ENCODE assay signal across 15 mouse cellular contexts in the genomic region with DNA sequence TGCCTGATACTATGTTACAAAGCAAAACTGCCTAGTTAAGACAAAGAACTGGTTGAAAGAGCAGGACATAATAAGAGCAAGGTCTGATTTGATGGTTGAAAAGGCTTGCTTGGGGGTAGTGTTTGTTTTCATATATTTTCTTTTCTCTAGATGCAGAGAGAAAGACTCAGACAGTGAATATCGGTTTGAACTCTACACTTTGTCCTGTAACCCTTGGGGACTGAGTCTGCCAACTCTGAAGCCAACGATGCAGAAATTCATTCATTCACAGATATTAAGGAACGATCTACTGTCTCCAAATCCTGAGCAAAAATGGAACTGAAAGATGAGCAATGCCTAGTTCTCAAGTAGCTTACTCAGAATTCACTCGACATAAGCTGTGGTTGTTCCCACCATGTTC. TPM values are rescaled to one million over a fixed set of nuclear protein-coding genes. Genes with fewer than 3 reads are reported as not detected.
A peak's percentile ranks its signal among the peaks of the same experiment; 100 is the strongest.
DNase-seq lines count a peak whose midpoint lies in the region; ATAC-seq and TF ChIP-seq lines count a peak whose summit lies in the region.
"Had no signal": no experiment of that assay in that cellular context is flagged by ENCODE, and none has a peak within 500 bp of the region (broad histone marks: within the 10 kb centered on the region; RNA-seq: fewer than 3 reads in every experiment).

No protein-coding gene starts in this region.

- 85% methylated on average over 4 of the region's 4 CpGs for WGBS in heart, embryonic 13.5 days
- 46% methylated on average over 4 of the region's 4 CpGs for WGBS in kidney, embryonic 14.5 days
- 90% methylated on average over 4 of the region's 4 CpGs for WGBS in intestine, postnatal 0 days

- DNase-seq in heart, postnatal 4 days = no peak
- no peak for DNase-seq in kidney, postnatal 4 days
- peak; percentile 21 for DNase-seq in retina, postnatal 1 day
- no peak for DNase-seq in retina, embryonic 14.5 days (ENCODE audit: low spot score)
- DNase-seq: thymus, adult 18-20 months had no signal

- no peaks in the 10 kb centered on the region for H3K27me3 ChIP-seq in heart, embryonic 13.5 days (replicated peaks)
- H3K27me3 ChIP-seq in kidney, embryonic 14.5 days (ENCODE audit: control insufficient read depth, insufficient read depth, low read length) = no peaks in the 10 kb centered on the region
- no peaks in the 10 kb centered on the region for H3K27me3 ChIP-seq in intestine, postnatal 0 days (replicated peaks; ENCODE audit: control insufficient read depth, insufficient read depth, low read length)
- H3K27me3 ChIP-seq: embryonic facial prominence, embryonic 13.5 days; forebrain, embryonic 13.5 days; liver, embryonic 15.5 days; midbrain, embryonic 15.5 days had no signal

- no peak overlapping the region for H3K9ac ChIP-seq in heart, embryonic 13.5 days
- no peak overlapping the region for H3K9ac ChIP-seq in kidney, embryonic 14.5 days (ENCODE audit: low read depth, low read length)
- no peak overlapping the region for H3K9ac ChIP-seq in intestine, postnatal 0 days (ENCODE audit: low read depth, low read length)
- H3K9ac ChIP-seq: embryonic facial prominence, embryonic 13.5 days; forebrain, embryonic 13.5 days; liver, embryonic 15.5 days; midbrain, embryonic 15.5 days had no signal

- TF ChIP-seq CTCF in intestine, postnatal 0 days (IDR thresholded peaks at IDR 0.05; ENCODE audit: low read depth) = no peak

- H3K27ac ChIP-seq in heart, embryonic 13.5 days (replicated peaks) = peak overlapping the region; percentile 86; the same call in 1 of the 2 replicates
- peak overlapping the region; percentile 17; the same call in 1 of the 2 replicates for H3K27ac ChIP-seq in kidney, embryonic 14.5 days (ENCODE audit: low read depth, low read length)
- no peak overlapping the region for H3K27ac ChIP-seq in intestine, postnatal 0 days (ENCODE audit: low read depth, low read length)
- H3K27ac ChIP-seq: forebrain, embryonic 13.5 days; layer of hippocampus, adult 2 months; left cerebral cortex, adult 2 months; liver, embryonic 15.5 days; midbrain, embryonic 15.5 days had no signal

- no peak overlapping the region for H3K4me3 ChIP-seq in heart, embryonic 13.5 days
- no peak overlapping the region for H3K4me3 ChIP-seq in kidney, embryonic 14.5 days (ENCODE audit: low read length)
- H3K4me3 ChIP-seq in intestine, postnatal 0 days (ENCODE audit: low read depth, low read length) = no peak overlapping the region
- H3K4me3 ChIP-seq: embryonic facial prominence, embryonic 13.5 days; forebrain, embryonic 13.5 days; layer of hippocampus, adult 2 months; left cerebral cortex, adult 2 months; liver, embryonic 15.5 days; midbrain, embryonic 15.5 days had no signal

- H3K36me3 ChIP-seq in heart, embryonic 13.5 days = no peaks in the 10 kb centered on the region
- no peaks in the 10 kb centered on the region for H3K36me3 ChIP-seq in kidney, embryonic 14.5 days (ENCODE audit: control insufficient read depth, insufficient read depth, low read length)
- H3K36me3 ChIP-seq in intestine, postnatal 0 days (ENCODE audit: control insufficient read depth, insufficient read depth) = no peaks in the 10 kb centered on the region
- H3K36me3 ChIP-seq: embryonic facial prominence, embryonic 13.5 days; liver, embryonic 15.5 days; midbrain, embryonic 15.5 days had no signal

- ATAC-seq in heart, embryonic 13.5 days (ENCODE audit: extremely low read depth, insufficient number of reproducible peaks, low FRiP score, low TSS enrichment) = no peak
- ATAC-seq in kidney, embryonic 14.5 days (ENCODE audit: low FRiP score, low TSS enrichment) = no peak
- no peak for ATAC-seq in intestine, postnatal 0 days
- ATAC-seq: CD4-positive, CD25-positive, alpha-beta regulatory T cell, adult 4 months; forebrain, embryonic 13.5 days; midbrain, embryonic 15.5 days had no signal

- peaks cover 25% of the 10 kb centered on the region for H3K4me1 ChIP-seq in heart, embryonic 13.5 days
- peaks cover 14% of the 10 kb centered on the region for H3K4me1 ChIP-seq in kidney, embryonic 14.5 days (ENCODE audit: control insufficient read depth, insufficient read depth, low read length)
- H3K4me1 ChIP-seq in intestine, postnatal 0 days (replicated peaks; ENCODE audit: control insufficient read depth, insufficient read depth, low read length) = peaks cover 5% of the 10 kb centered on the region

- H3K4me2 ChIP-seq in heart, embryonic 13.5 days = no peak overlapping the region
- no peak overlapping the region for H3K4me2 ChIP-seq in kidney, embryonic 14.5 days (replicated peaks; ENCODE audit: low read depth, low read length)
- no peak overlapping the region for H3K4me2 ChIP-seq in intestine, postnatal 0 days (replicated peaks; ENCODE audit: low read depth)
- H3K4me2 ChIP-seq: embryonic facial prominence, embryonic 13.5 days; forebrain, embryonic 13.5 days; liver, embryonic 15.5 days; midbrain, embryonic 15.5 days had no signal

- H3K9me3 ChIP-seq in heart, embryonic 13.5 days = no peaks in the 10 kb centered on the region
- H3K9me3 ChIP-seq in kidney, embryonic 14.5 days (ENCODE audit: control insufficient read depth, low read length) = no peaks in the 10 kb centered on the region; the same call in 1 of the 2 replicates
- H3K9me3 ChIP-seq in intestine, postnatal 0 days (ENCODE audit: control insufficient read depth) = no peaks in the 10 kb centered on the region
- H3K9me3 ChIP-seq: embryonic facial prominence, embryonic 13.5 days; forebrain, embryonic 13.5 days; liver, embryonic 15.5 days; midbrain, embryonic 15.5 days had no signal

RNA-seq across cellular contexts. Expression of a gene that starts 39.7 kb away (rescaled TPM):
- 2.3 and 2.6 TPM in 2 replicates for polyA plus RNA-seq in heart, embryonic 13.5 days (2015; fragmentation: Nextera tagmentation; extraction: Ambion mirVana)
- total RNA-seq in heart, postnatal 4 days (2021) = 10 to 100 TPM; 39.5 to 45.8 TPM
- polyA plus RNA-seq in kidney, embryonic 14.5 days (2014; fragmentation: Nextera tagmentation; extraction: Ambion mirVana) = 3.0 and 4.1 TPM in 2 replicates
- polyA plus RNA-seq in intestine, postnatal 0 days (2015; fragmentation: Nextera tagmentation; extraction: Ambion mirVana) = 0.37 and 0.55 TPM in 2 replicates
- polyA plus RNA-seq: CD4-positive, CD25-positive, alpha-beta regulatory T cell, adult 4 months had no signal

RNA-seq across cellular contexts. Expression of a gene that starts 53.7 kb away (rescaled TPM):
- 87.9 and 91.5 TPM in 2 replicates for polyA plus RNA-seq in heart, embryonic 13.5 days (2015; fragmentation: Nextera tagmentation; extraction: Ambion mirVana)
- 100 to 1,000 TPM; 111 to 115 TPM for total RNA-seq in heart, postnatal 4 days (2021)
- 87.6 and 121 TPM in 2 replicates for polyA plus RNA-seq in kidney, embryonic 14.5 days (2014; fragmentation: Nextera tagmentation; extraction: Ambion mirVana)
- polyA plus RNA-seq in intestine, postnatal 0 days (2015; fragmentation: Nextera tagmentation; extraction: Ambion mirVana) = 23.3 and 24.0 TPM in 2 replicates
